Mouse (Mus musculus) embryonic fibroblast, embryonic 13.5 days (primary cell): Measurements from ENCODE around the gene Gm20661. TPM values are rescaled to one million over a fixed set of nuclear protein-coding genes. Genes with fewer than 3 reads are reported as not detected.

Source experiments
- H3K27ac ChIP-seq: 2 replicates; pipeline ENCODE4 v1.5.1; 2012; ENCODE audit warnings: low read length, control low read depth, inconsistent platforms; ENCODE audit not compliant: insufficient read depth
- H3K4me1 ChIP-seq: 2 replicates; pipeline ENCODE4 v1.6.1; 2011; ENCODE audit warnings: low read length; ENCODE audit not compliant: control insufficient read depth, insufficient read depth
- H3K4me3 ChIP-seq: 2 replicates; pipeline ENCODE4 v1.5.1; 2011; ENCODE audit warnings: mild to moderate bottlenecking, control low read depth, low read length; ENCODE audit not compliant: insufficient read depth
- CTCF ChIP-seq: IDR thresholded peaks from 2 replicates; pipeline ENCODE4 v1.5.1; 2011; ENCODE audit warnings: mild to moderate bottlenecking, control low read depth, low read length, moderate library complexity, borderline replicate concordance; ENCODE audit not compliant: insufficient read depth
- POLR2A ChIP-seq: IDR thresholded peaks from 2 replicates; pipeline ENCODE4 v1.6.1; 2011; ENCODE audit warnings: low read depth, mild to moderate bottlenecking, control low read depth, low read length, moderate library complexity
- polyA plus RNA-seq: library from polyadenylated mRNA; stranded (reverse); fragments of >200 nt; gene quantifications from 2 replicates; pipeline ENCODE4 v1.2.4, GENCODE M21; 2011; ENCODE audit warnings: low read depth; ENCODE audit not compliant: missing spikeins, insufficient read length

Gene Gm20661
- polyA plus RNA-seq, result 0.75 and 1.2 TPM in 2 replicates

- TF ChIP-seq POLR2A, result peak; percentile 62
- TF ChIP-seq CTCF, result no peak
- Histone ChIP-seq H3K4me3 (peak within 1 kb of the TSS; percentile 86), H3K27ac (peak within 1 kb of the TSS; percentile 92), H3K4me1 (peaks cover 18% of the 10 kb centered on the region)
Measured at GRCm38 (mm10) chr9:107982681-107983346, at the start of gene Gm20661. Gene Gm20661 (plus strand): TSS chr9:107983058.

- H3K4me1 ChIP-seq, result no peaks in the 10 kb centered on the region
- H3K27ac ChIP-seq, result no peak overlapping the region
- TF ChIP-seq POLR2A (no peak), CTCF (no peak)
- no peak overlapping the region for H3K4me3 ChIP-seq
Measured at GRCm38 (mm10) chr9:107934146-107934545, 48.7 kb upstream of the Gm20661 start.

GRCm38 (mm10) chr9:107935374-107935773 is 47.5 kb upstream of the Gm20661 start, which contains the start of gene Camkv:
Gene Camkv (plus strand): TSS chr9:107935674.
- no peak for TF ChIP-seq POLR2A
- no peak for TF ChIP-seq CTCF
- H3K4me1 ChIP-seq, result peaks cover 3% of the 10 kb centered on the region; the same call in 1 of the 2 replicates
- H3K27ac ChIP-seq, result no peak within 1 kb of the TSS
- H3K4me3 ChIP-seq, result peak within 1 kb of the TSS; percentile 14

DNA sequence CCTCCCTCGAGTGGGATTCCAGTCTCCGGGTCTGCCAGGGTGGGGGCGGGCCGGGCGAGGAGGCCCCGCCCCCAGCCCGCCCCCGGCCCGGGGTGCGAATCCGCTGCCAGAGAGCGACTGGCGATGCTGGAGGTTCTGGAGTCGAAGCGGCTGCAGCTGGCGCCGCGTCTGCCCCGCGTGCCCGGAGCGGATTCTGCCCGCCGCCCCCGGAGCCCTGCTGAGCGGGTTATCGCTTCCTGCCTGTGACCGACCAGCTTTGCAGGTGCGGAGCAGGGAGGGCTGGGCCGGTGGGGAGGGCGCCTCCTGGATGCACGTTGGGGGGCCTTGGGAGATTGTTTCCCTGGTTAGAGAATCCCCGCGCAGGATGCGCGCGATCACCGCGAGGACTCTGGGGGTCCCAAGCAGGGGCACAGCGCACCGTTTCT is 47.1 kb upstream of the Gm20661 start:
- Histone ChIP-seq H3K27ac (no peak overlapping the region), H3K4me1 (peaks cover 4% of the 10 kb centered on the region; the same call in 1 of the 2 replicates), H3K4me3 (peak overlapping the region; percentile 14)
- no peak for TF ChIP-seq POLR2A

GRCm38 (mm10) chr9:107936215-107936822 is 46.5 kb upstream of the Gm20661 start:
- Histone ChIP-seq H3K27ac (no peak overlapping the region), H3K4me1 (peaks cover 4% of the 10 kb centered on the region; the same call in 1 of the 2 replicates), H3K4me3 (peak overlapping the region; percentile 14)
- TF ChIP-seq CTCF, result no peak
- TF ChIP-seq POLR2A, result no peak

- H3K4me1 ChIP-seq, result peaks cover 4% of the 10 kb centered on the region; the same call in 1 of the 2 replicates
- H3K27ac ChIP-seq, result no peak overlapping the region
- no peak overlapping the region for H3K4me3 ChIP-seq
- TF ChIP-seq POLR2A (no peak), CTCF (no peak)
Measured at GRCm38 (mm10) chr9:107936831-107937230, 46.0 kb upstream of the Gm20661 start.

DNA sequence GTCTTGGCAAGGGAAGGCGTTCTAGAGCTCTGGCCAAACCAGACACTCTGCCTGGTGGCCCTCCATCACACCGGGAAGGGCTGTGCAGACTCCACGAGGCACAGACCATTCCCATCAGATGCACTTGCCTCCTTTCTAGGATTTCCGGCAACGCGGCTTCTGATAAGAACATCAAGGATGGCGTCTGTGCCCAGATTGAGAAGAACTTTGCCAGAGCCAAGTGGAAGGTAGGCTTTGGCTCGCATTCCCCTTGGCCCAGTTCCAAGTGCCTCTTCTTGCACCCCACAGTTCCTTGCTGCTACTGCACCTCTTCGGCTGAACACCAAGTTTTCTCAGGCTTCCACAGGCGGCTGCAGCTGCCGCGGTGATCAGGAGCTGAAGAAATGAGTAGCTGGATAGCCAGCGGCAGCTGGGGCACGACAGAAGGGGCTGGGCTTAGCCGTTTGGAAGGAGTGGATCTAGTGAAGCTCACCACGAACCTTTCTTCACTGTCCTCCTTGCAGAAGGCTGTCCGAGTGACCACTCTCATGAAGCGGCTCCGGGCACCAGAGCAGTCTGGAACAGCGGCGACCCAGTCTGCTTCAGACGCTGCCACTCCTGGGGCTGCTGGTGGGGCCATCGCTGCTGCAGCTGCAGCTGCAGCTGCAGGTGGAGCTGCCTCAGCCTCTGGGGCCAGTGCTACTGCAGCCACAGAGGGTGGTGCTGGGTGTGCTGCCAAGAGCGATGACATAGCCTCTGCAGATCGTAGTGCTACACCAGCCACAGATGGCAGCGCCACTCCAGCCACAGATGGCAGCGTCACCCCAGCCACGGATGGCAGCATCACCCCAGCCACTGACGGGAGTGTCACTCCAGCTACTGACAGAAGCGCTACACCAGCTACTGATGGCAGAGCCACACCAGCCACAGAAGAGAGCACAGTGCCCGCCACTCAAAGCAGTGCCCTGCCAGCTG is 35.3 kb upstream of the Gm20661 start:
- Histone ChIP-seq H3K4me1 (peaks cover 6% of the 10 kb centered on the region; the same call in 1 of the 2 replicates), H3K27ac (no peak overlapping the region), H3K4me3 (no peak overlapping the region)
- no peak for TF ChIP-seq POLR2A
- TF ChIP-seq CTCF, result no peak

GRCm38 (mm10) chr9:107949184-107949921 is 33.5 kb upstream of the Gm20661 start:
- TF ChIP-seq CTCF (no peak), POLR2A (no peak)
- Histone ChIP-seq H3K4me1 (peaks cover 6% of the 10 kb centered on the region; the same call in 1 of the 2 replicates), H3K4me3 (no peak overlapping the region), H3K27ac (no peak overlapping the region)

- H3K4me3 ChIP-seq, result peak within 1 kb of the TSS; percentile 80
- peaks cover 6% of the 10 kb centered on the region; the same call in 1 of the 2 replicates for H3K4me1 ChIP-seq
- TF ChIP-seq CTCF (no peak), POLR2A (no peak)
- H3K27ac ChIP-seq, result peak within 1 kb of the TSS; percentile 10; the same call in 1 of the 2 replicates
Measured at GRCm38 (mm10) chr9:107949922-107950235, 33.0 kb upstream of the Gm20661 start, which contains the start of gene Traip. Gene Traip (plus strand): TSS chr9:107950136.
